Comparison of ENCODE assay signal across 29 mouse cellular contexts in genomic region chr5:74028221-74028620, GRCm38 (mm10). TPM values are rescaled to one million over a fixed set of nuclear protein-coding genes. Genes with fewer than 3 reads are reported as not detected.
DNase-seq lines count a peak whose midpoint lies in the region; ATAC-seq lines count a peak whose summit lies in the region.
"Had no signal": no experiment of that assay in that cellular context is flagged by ENCODE, and none has a peak within 500 bp of the region (broad histone marks: within the 10 kb centered on the region; RNA-seq: fewer than 3 reads in every experiment).

No protein-coding gene starts in this region.

- H3K27ac ChIP-seq in kidney, embryonic 15.5 days, result peak overlapping the region; percentile 58
- no peak overlapping the region for H3K27ac ChIP-seq in midbrain, embryonic 11.5 days (ENCODE audit: low read depth, low read length)
- no peak overlapping the region for H3K27ac ChIP-seq in midbrain, embryonic 14.5 days (replicated peaks; ENCODE audit: low read depth, low read length)
- H3K27ac ChIP-seq: forebrain, embryonic 13.5 days; heart, embryonic 10.5 days; hindbrain, embryonic 13.5 days; liver, embryonic 13.5 days; midbrain, embryonic 13.5 days; neural tube, embryonic 15.5 days had no signal

- no peak overlapping the region for H3K9ac ChIP-seq in kidney, embryonic 15.5 days
- H3K9ac ChIP-seq in midbrain, embryonic 11.5 days (ENCODE audit: low read length), result no peak overlapping the region
- H3K9ac ChIP-seq in midbrain, embryonic 14.5 days (replicated peaks; ENCODE audit: low read length), result no peak overlapping the region
- H3K9ac ChIP-seq: forebrain, embryonic 13.5 days; hindbrain, embryonic 13.5 days; liver, embryonic 13.5 days; midbrain, embryonic 13.5 days; neural tube, embryonic 15.5 days had no signal

- H3K4me1 ChIP-seq in kidney, embryonic 15.5 days, result peaks cover 17% of the 10 kb centered on the region
- H3K4me1 ChIP-seq in midbrain, embryonic 11.5 days (ENCODE audit: control insufficient read depth, insufficient read depth, low read length), result no peaks in the 10 kb centered on the region
- no peaks in the 10 kb centered on the region for H3K4me1 ChIP-seq in midbrain, embryonic 14.5 days (ENCODE audit: control insufficient read depth, insufficient read depth, low read length)
- H3K4me1 ChIP-seq: forebrain, embryonic 13.5 days had no signal

- DNase-seq in kidney, adult 9 months, result no peak
- DNase-seq in midbrain, embryonic 11.5 days (ENCODE audit: low spot score, missing footprints), result peak; percentile 67
- no peak for DNase-seq in midbrain, embryonic 14.5 days
- DNase-seq in neural tube, embryonic 10.5 days (ENCODE audit: extremely low spot score, low spot score), result no peak
- DNase-seq: adrenal gland, postnatal 36 days; cerebellum, adult 11 months; cerebellum, adult 9-10 months; cerebellum, postnatal 36 days; gastrocnemius, postnatal 14 days; heart, postnatal 4 days; kidney, adult 2 months; kidney, postnatal 36 days; layer of hippocampus, postnatal 36 days; left cerebral cortex, postnatal 4 days; liver, embryonic 13.5 days; lung, adult 2 months; lung, postnatal 10 days; right cerebral cortex, postnatal 25 days; thymus, adult 18-20 months; thymus, postnatal 36 days had no signal

- no peaks in the 10 kb centered on the region for H3K9me3 ChIP-seq in kidney, embryonic 15.5 days (replicated peaks)
- H3K9me3 ChIP-seq in midbrain, embryonic 11.5 days (ENCODE audit: control insufficient read depth, low read length), result no peaks in the 10 kb centered on the region
- H3K9me3 ChIP-seq in midbrain, embryonic 14.5 days (ENCODE audit: control insufficient read depth, low read length), result no peaks in the 10 kb centered on the region
- H3K9me3 ChIP-seq: forebrain, embryonic 13.5 days; heart, embryonic 10.5 days; hindbrain, embryonic 13.5 days; liver, embryonic 13.5 days; midbrain, embryonic 13.5 days; neural tube, embryonic 15.5 days had no signal

- ATAC-seq in kidney, embryonic 15.5 days (replicated peaks; ENCODE audit: low FRiP score), result no peak
- no peak for ATAC-seq in midbrain, embryonic 11.5 days (ENCODE audit: low FRiP score)
- no peak for ATAC-seq in midbrain, embryonic 14.5 days (ENCODE audit: low FRiP score, low TSS enrichment)
- peak; percentile 63 for ATAC-seq in granulocyte monocyte progenitor cell, adult 5-6 weeks (replicated peaks; ENCODE audit: poor library complexity, severe bottlenecking)
- ATAC-seq in megakaryocyte-erythroid progenitor cell, adult 5-6 weeks (replicated peaks; ENCODE audit: low FRiP score, low TSS enrichment, poor library complexity, severe bottlenecking), result no peak
- ATAC-seq: CD4-positive, CD25-positive, alpha-beta regulatory T cell, adult 4 months; forebrain, embryonic 13.5 days; midbrain, embryonic 13.5 days had no signal

- H3K36me3 ChIP-seq in kidney, embryonic 15.5 days, result peaks cover 52% of the 10 kb centered on the region
- no peaks in the 10 kb centered on the region for H3K36me3 ChIP-seq in midbrain, embryonic 11.5 days (ENCODE audit: control insufficient read depth, insufficient read depth, low read length)
- H3K36me3 ChIP-seq in midbrain, embryonic 14.5 days (ENCODE audit: control insufficient read depth, insufficient read depth, low read length), result peaks cover 13% of the 10 kb centered on the region; the same call in 1 of the 2 replicates

- no peak overlapping the region for H3K4me2 ChIP-seq in kidney, embryonic 15.5 days
- no peak overlapping the region for H3K4me2 ChIP-seq in midbrain, embryonic 11.5 days
- H3K4me2 ChIP-seq in midbrain, embryonic 14.5 days (ENCODE audit: low read length), result no peak overlapping the region
- H3K4me2 ChIP-seq: forebrain, embryonic 13.5 days; hindbrain, embryonic 13.5 days; liver, embryonic 13.5 days; midbrain, embryonic 13.5 days; neural tube, embryonic 15.5 days had no signal

- WGBS in kidney, embryonic 15.5 days, result 84% methylated on average over 2 of the region's 2 CpGs
- 91% methylated on average over 2 of the region's 2 CpGs for WGBS in midbrain, embryonic 11.5 days
- whole genome bisulfite sequencing in midbrain, embryonic 14.5 days, result 80% methylated on average over 2 of the region's 2 CpGs

- no peaks in the 10 kb centered on the region for H3K27me3 ChIP-seq in kidney, embryonic 15.5 days
- H3K27me3 ChIP-seq in midbrain, embryonic 11.5 days (ENCODE audit: control insufficient read depth, insufficient read depth, low read length), result no peaks in the 10 kb centered on the region
- no peaks in the 10 kb centered on the region for H3K27me3 ChIP-seq in midbrain, embryonic 14.5 days (ENCODE audit: control insufficient read depth, insufficient read depth, low read length)
- H3K27me3 ChIP-seq: forebrain, embryonic 13.5 days; hindbrain, embryonic 13.5 days; liver, embryonic 13.5 days; midbrain, embryonic 13.5 days; neural tube, embryonic 15.5 days had no signal

- no peak overlapping the region for H3K4me3 ChIP-seq in kidney, embryonic 15.5 days (replicated peaks)
- H3K4me3 ChIP-seq in midbrain, embryonic 11.5 days (ENCODE audit: low read depth, low read length), result no peak overlapping the region
- no peak overlapping the region for H3K4me3 ChIP-seq in midbrain, embryonic 14.5 days (replicated peaks; ENCODE audit: low read depth, low read length)
- H3K4me3 ChIP-seq: forebrain, embryonic 13.5 days; heart, embryonic 10.5 days; hindbrain, embryonic 13.5 days; liver, embryonic 13.5 days; midbrain, embryonic 13.5 days; neural tube, embryonic 15.5 days had no signal

RNA-seq across cellular contexts. Expression of gene Usp46, which starts 40.0 kb away (rescaled TPM):
- polyA plus RNA-seq in kidney, embryonic 15.5 days (2015; fragmentation: Nextera tagmentation; extraction: Ambion mirVana), result 28.4 and 29.4 TPM in 2 replicates
- polyA plus RNA-seq in midbrain, embryonic 11.5 days (2014; fragmentation: Nextera tagmentation; extraction: Ambion mirVana), result 35.6 and 38.1 TPM in 2 replicates
- polyA plus RNA-seq in midbrain, embryonic 14.5 days (2014; fragmentation: Nextera tagmentation; extraction: Ambion mirVana), result 39.5 and 49.4 TPM in 2 replicates
- total RNA-seq in granulocyte monocyte progenitor cell, adult 5-6 weeks (2014; fragmentation: Nextera tagmentation), result 8.4 and 11.9 TPM in 2 replicates
- total RNA-seq in granulocyte monocyte progenitor cell, adult 5-6 weeks (2017), result 10.9 and 26.9 TPM in 2 replicates
- total RNA-seq in megakaryocyte-erythroid progenitor cell, adult 5-6 weeks (2014; fragmentation: Nextera tagmentation), result 37.3 and 54.5 TPM in 2 replicates
- 28.0 and 41.4 TPM in 2 replicates for total RNA-seq in megakaryocyte-erythroid progenitor cell, adult 5-6 weeks (2017)
